Mouse (Mus musculus) cerebellum, postnatal 4 days (tissue): ENCODE measurements around the gene Stfa3.
"Not testable (repeated sequence)": the region's sequence is repeated elsewhere in the genome, so short reads cannot be mapped to it uniquely, and the experiment has no call there.

ENCODE experiments used
- DNase-seq, 2 experiments: peaks; one replicate each; pipeline ENCODE4 v3.0.0; 2022; ENCODE audit warnings: low spot score in 2 of 2, mixed read lengths in 1 of 2

Gene Stfa3

DNA sequence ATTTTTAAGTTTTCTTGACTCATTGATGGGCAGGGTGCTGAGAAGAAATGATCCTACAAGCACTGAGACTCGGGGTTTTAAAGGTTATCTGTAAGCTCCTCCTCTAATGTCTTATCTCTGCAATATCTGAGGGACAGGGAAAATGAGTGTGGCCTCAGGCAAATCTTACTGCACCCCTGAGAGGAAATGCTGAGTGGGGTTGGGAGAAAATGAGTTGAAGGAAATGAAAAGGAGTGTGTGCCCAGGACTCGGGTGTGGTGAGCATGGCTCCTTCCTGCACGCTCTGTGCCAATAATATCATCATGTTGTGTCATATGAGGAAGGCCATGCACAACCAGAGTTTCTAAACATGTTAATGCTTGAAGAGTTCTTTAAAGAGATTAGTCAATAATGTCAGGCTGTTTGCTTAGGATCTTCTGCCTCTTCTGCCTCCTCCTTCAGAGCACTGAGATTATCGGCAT is at the start of gene Stfa3:
TSS of gene Stfa3 (minus strand) at position 51 of the 461 bp plus-strand sequence.
- DNase-seq, result no peak

DNA sequence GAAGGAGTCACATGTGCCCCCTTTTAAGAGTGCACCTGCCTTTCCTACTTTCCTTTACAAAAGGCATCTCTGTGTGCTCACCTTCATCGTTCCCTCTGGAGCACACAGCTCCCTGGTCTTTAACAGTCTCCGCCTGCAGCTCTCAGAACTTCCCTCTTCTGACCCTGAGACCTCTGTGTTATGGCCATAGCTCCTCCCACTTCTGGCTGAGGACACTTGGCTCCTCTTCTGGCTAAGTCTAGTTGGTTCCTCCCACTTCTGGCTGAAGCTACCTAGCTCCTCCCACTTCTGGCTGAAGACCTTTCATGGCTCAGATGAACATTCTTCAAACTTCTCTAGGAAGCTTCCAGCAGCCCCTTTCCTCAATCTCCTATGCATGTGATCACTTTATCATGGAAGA is 47.1 kb upstream of the Stfa3 start:
- no peak for DNase-seq

DNA sequence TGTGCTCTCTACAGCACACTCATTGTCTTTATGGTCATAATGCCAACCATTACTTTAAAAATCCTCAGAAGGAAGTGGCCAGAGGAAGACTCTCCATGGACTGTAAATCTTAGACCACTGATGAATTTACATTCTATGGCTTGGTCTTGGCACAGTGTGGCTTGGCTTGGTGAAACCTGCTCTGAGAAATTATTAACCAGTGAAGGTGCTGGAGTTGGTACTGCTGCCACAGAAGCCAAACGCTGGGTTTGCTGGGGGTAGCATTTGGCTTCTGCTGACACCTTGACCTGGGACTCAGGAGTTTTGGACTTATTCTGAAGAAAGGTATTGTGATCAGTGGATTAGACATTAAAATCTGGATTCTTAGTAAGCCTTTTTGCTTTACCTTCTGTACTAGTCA is 37.2 kb upstream of the Stfa3 start:
- DNase-seq, result no peak

DNA sequence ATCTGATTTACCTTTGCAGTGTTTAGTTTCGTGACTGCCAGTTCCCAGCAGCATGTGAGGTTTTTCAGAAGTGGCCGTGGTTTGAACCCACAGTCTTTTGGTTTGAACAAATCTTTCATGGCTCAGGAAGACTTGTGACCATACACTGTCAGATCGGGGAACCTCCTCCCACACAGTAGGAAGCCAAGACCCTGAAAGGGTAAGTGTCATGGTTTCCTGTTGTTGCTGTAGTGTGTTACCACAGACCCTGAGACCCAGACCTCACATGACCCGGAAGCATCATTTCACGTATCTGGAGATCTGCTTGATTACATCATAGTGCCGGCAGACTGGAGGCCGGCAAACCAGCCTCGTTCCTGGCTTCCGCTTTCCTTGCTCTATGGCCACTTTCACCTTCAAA is 21.7 kb upstream of the Stfa3 start:
- DNase-seq, result no peak

DNA sequence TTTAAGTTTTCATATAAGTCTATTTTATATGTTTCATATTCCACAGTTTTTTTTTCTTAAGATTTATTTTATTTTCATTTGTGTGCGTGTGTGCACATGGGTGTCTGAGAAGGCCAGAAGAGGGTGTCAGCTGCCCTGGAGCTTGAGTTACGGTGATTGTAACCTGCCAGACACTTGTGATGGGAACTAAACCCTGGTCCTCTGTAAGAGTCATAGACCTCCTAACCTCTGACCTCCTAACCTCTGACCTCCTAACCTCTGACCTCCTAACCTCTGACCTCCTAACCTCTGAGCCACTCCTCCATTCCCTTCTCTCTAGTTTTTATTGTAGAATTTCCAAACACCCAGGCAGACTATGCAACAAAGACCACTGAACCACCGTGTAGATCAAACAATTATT is 20.3 kb upstream of the Stfa3 start:
- DNase-seq, result no peak

DNA sequence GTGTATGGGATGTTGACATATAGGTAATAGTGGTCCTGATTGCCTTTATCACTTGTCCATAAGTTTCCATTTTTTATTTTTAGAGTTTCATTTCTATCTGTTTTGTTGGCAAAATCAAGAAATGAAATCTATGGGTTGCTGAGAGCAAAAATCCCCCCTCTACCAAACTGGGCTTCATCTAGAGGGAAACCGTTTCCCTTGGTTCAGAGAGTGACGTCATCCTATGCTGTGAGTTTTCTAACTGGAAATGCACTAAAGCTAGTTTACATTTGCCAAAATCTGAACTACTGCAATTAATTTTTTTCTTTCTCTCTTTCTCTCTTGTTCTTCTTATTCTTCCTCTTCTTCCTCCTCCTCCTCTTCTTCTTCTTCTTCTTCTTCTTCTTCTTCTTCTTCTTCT is 19.7 kb upstream of the Stfa3 start:
- DNase-seq, result no peak

DNA sequence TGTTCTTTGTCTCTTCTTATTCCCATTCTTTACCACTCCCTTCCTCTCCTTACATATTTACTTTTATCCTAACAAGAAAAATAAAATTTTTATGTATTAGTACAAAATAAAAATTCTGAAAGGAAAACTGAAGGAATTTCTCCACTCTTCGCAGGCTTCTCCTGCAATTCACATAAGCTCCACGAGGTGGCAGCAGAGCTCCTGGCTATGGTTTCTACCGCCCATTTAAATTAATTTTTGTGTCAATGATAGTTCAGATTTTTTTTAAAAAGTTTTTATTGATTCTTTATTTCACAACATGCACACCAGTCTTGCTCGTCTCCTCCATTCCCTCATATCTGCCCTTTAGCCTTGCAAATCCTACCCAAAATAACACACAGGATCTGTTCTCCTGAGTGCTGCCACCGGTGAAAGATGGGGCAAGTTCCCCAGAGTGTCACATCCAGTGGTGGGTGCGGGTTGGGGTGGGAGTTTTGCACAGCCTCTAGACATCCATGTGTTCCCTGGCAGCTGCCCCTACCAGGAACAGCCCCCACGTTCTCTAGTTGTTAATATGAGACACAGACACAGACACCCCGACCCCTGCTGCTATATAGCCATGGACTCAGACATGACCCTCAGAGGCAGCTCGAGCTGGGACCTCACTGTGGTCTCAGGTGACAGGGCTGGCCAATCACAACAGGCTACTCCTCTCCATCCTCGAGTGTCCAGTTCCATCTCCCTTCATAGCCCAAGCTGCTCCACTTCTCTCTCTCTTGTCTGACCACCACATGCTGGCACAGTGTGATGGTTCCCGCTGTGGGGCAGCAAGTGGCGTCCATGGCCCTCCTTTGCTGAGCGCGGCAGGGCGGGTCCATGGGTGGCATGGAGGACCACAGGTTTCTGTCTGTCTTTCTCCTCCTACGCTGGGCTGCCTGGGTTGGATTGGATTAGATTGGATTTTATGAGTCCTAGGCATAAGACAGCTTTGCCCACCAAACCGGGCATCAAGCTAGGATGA is 18.3 kb upstream of the Stfa3 start:
- peak in 1 of 2 experiments; percentile 30 for DNase-seq

DNA sequence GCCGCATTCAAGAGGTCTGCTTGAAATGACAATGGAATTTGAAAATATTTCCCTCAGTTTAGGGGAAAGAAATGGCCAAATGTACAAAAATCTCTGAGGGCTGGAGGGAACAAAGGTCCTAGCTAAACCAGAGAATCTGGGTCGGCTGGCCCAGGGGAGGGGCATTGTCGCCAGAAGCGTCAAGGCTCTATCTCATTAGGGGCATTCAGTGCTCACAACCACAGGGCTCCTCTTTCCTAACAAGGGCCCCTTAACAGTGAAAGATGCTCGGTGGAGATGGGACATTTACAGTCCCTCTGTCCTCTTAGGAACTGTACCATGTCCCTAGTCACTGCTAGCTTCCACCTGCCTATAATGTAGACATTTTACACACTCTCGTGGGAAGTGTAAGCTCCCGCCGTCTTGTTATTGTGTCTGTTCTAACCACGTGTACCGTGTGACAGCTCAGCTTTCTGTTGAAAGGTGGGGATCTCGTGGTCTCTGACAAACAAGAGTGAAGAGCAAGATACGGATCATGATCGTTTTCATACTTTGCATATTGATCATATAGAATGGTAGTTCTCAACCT is 16.0 kb upstream of the Stfa3 start:
- no peak for DNase-seq

DNA sequence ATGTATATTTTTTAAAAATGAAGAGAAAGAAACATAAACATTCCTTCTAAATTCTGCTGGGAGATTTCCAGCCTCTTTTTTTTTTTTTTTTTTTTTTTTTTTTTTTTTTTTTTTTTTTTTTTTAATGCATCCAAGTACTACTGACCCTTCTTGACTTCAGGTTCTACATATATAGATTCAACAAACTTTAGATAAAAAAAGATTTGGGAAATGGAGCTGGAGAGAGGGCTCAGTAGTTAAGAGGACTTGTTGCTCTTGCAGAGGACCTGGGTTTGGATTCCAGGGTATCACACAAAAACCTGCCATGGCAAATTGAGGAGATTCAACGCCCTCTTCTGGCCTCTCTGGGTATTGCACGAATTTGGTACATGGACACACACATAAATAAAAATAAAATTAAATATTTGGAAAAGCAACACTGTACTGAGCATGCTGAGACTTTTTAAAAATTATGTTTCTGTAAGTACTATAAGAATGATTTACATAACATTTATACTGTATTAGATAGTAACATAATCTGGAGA is 14.8 kb upstream of the Stfa3 start:
- peak in 1 of 2 experiments; percentile 16 for DNase-seq

DNA sequence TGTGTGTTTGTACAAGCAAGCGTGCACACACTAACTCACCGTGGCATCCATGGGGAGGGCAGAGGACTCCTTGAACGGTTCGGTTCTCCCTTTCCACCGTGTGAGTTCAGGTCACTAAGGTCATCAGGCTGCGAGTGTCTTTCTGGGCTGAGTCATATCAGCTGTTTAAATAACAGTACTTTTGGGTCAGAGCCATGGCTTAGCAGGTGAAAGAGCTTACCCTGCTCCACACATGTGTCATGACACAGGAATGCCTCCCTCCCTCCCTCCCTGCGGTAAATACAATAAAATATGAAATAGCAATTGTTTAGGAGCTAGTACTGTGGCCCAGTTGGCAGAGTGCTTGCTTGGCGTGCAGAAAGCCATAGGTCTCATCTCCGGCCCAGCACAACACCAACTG is 14.2 kb upstream of the Stfa3 start:
- DNase-seq, result no peak

DNA sequence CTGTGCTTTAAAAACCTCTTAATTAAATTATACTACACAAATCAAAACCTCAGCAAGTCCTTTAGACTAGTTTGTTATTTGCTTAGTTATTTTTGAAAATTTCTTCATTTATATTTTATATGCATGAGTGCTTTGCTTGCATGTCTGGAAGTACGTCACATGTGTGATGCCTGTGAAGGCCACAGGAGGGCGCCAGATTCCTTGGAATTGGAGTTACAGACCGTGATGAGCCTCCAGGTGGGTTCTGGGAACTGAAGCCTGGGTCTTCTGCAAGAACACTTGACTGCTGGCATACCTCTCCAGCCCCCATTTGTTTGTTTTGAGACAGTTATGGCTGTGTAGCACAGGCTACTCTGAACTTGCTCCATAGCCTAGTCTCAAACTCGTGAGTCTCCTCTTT is 13.7 kb upstream of the Stfa3 start:
- DNase-seq, result peak in 1 of 2 experiments; percentile 18

DNA sequence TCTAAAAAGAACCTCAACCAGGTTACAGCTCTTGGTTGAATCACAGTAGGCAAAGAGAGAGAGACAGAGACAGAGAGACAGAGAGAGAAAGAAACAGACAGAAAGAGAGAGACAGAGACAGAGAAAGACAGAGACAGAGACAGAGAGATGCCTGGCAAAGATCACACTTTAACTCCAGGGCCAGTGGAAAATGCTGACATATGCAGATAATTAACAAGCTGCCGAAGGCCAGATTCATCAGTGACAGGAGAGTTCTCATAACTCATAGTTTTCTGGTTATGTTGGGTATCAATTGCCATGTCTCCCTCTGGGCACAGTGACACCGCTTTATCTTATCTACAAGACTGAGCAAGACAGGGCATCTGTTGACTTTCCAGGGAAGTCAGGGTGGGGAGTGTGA is 12.7 kb upstream of the Stfa3 start:
- DNase-seq, result no peak

DNA sequence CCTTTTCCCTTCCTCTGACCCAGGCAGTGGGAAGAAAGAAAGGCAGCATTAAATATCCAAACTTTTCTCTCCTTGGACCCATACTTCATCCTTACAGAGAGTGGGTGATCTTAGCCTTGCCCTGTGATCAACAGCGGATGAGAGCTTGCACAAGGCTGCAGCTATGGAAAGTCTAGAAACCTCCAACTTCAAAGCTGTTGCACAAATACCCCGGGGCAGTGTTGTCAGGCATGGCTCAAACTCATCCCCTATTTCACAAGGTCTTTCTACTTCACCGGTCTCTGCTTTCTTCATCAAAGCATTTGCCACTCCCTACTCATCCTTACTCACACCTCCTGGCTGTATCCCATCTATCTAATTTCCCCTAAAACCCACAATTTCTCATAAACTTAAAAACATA is 10.2 kb upstream of the Stfa3 start:
- DNase-seq, result no peak

DNA sequence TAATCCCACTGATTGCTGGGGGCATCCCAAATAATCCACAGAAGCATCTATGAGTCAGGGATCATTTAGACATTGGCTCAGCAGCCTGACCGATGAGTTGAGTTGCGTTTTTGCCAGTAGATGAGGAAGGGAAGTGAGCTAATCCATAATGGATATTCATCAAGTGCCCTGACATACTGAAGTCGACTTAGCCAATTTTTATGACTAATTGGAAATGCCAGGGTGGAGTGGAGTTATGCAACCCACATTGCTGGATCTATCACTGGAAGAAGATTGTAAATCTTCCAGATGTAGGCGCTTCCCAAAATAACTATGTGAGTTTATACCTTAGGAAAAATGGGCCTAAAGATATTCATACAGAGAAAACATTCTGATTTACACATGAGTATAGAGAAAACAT is 8.9 kb upstream of the Stfa3 start:
- DNase-seq, result no peak

DNA sequence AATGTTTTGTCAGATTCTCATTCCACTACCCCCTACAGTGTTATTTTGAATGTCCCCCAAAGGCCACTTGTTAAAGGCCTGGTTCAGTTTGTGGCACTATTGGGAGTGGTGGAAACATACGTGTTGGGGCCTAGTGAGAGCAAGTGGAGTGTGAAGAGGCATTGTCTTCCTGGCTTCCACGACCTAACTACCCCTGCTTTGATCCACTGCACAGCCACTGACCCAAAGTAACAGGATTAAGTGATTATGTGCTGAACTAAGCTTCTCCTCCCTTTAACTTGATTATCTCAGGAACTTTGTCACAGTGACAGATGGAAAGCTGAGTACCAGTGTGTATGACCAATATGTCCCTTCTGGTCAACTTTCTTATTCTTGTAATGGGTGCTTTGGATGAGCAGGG is 5.2 kb upstream of the Stfa3 start:
- DNase-seq, result no peak

DNA sequence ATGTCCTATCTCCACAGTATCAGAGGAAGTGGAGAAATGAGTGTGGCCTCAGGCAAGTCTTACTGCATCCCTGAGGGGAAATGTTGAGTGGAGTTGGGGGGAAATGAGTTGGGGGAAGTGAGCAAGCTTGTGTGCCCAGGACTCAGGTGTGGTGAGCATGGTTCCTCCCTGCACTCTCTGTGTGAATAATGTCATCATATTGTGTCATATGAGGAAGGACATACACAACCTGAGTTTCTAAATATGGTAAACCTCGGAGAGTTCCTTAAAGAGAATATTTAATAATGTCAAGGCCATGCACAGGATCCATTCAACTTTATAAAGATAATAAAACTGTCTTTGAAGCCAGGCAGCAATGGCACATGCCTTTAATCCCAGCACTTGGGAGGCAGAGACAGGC is 34.2 kb downstream of the Stfa3 start:
- DNase-seq, result not testable (repeated sequence)

DNA sequence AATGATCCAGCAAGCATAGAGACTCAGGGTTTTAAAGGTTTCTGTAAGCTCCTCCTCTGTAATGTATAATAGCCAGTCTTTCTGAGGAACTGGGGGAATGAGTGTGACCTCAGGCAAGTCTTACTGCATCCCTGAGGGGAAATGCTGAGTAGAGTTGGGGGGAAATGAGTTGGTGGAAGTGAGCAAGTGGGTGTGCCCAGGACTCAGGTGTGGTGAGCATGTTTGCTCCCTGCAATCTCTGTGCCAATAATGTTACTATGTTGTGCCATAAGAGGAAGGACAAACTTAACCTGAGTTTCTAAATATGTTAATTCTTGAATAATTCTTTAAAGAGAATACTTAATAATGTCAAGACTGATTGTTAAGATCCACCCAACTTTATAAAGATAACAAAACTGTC is 46.8 kb downstream of the Stfa3 start, which contains the start of gene Stfa2:
TSS of gene Stfa2 (minus strand) at position 101 of the 400 bp plus-strand sequence.
- DNase-seq, result no peak
